Mouse (Mus musculus) cerebellum, adult 11-12 months (tissue): ENCODE measurements around the gene Dnajc4.

Experiments used
- DNase-seq: peaks from one replicate; pipeline ENCODE4 v3.0.0; 2022

Gene Dnajc4

DNA sequence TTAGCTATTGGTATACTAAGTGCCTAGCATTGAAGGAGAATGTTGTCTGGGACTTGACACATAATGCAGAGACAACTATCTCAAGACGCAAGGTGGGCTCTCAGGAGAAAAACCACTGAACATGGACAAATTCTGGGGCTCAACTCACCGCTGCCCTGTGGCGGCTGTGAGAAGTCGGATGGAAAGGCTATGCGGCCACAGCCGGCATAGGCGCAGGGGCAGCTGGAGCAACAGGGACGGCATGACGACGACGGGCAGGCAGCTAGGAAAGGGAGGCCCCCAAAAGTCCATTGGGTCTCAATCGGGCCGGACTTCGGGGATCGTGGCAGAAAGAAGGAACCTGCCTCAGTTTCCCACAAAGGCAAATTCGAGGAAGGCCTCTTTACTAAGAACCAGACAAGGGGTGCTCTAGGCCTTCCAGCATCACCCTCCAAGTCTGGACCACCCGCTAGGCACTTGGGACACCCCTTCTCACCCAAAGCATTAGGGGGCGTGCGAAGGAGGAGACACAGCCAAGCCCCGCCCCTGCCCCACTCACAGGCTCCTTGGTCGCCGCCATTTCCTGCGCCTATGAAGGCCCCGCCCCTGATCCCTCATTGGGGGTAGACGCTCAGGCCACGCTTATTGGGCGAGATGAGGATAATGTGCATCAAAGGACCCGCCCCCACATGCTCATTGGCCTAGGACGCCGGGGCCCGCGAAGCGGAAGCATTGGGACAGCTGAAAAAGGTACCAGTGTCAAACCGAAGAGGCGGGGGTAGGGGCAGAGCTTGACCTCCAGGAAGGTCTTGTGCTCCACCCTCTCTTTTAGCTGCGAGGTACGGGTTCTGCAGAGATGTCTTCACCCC lies at the start of gene Dnajc4:
TSS of gene Dnajc4 (minus strand) at position 562 of the 848 bp plus-strand sequence.
- peak; percentile 97 for DNase-seq

GRCm38 (mm10) chr19:7041171-7041570 lies 48.8 kb upstream of the Dnajc4 start:
- no peak for DNase-seq

GRCm38 (mm10) chr19:7040637-7041130 lies 48.3 kb upstream of the Dnajc4 start:
- DNase-seq, result no peak

DNA sequence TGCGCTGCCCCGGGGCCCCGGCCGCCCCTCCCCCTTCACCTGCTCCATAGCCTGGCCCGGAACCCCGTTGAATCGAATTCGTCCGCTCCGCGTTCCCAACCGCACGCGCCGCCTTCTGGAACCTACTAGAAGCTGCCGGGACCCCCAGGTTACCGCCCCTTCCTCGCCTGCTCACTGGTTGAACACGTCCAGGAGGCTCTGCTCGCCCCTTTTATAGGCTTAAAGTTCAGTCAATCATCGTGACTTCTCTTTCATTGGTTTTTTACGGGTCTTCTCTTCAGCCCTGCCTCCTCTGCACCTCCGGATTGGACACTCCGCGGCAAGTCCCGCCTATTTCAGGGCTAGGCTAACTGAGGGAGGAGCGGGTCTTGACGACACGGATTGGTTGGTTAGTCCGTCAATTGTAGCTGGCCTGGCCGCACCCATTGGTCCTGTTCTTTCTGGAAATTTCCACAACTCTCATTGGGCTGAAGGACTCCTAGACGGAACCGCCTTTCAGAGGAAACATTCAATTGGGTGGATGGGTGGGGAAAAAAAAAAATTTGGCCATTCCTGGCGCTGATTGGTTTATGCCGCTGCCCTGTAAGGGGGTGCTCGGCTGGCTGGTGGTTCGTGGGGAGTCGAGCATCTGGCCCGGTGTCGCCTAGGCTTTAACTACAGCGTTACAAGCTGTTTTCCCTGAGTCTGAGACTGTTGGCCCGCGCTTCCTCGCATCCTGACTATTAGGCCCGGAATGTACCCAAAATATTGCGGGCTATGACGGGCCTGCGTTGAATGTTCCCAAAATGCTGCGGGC lies 47.7 kb upstream of the Dnajc4 start, which contains the start of gene Stip1:
TSS of gene Stip1 (minus strand) at position 127 of the 796 bp plus-strand sequence.
- peak; percentile 100 for DNase-seq

DNA sequence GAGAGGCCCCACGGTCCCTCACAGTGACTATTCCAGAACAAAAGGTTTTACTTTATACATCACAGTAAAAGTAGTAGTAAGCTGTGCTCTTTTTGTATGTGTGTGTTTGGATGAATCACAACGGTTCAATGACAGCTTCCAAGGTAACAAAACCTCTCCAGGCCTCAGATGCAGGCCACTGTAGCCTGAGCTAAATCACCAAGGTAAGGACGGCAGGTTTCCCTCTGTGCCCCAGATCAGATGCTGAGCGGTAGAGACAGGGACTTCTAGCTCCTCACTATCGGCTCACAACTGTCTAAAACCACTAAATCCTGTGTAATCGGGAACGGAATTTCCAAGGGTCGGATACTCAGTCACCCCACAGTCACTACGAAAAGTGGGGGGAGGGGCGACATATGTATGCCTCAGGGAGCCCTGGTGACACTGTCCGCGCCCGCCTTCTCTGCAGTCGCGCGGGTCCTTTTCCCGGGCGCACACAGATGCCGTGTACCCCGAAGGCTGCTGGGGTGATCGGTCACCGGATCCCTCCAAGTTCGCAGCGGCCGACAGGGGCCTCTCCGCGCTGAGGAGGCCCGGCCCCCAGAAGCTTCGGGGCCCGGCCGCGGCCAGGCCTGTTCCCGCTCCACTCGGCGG lies 46.8 kb upstream of the Dnajc4 start:
- DNase-seq, result peak; percentile 70

DNA sequence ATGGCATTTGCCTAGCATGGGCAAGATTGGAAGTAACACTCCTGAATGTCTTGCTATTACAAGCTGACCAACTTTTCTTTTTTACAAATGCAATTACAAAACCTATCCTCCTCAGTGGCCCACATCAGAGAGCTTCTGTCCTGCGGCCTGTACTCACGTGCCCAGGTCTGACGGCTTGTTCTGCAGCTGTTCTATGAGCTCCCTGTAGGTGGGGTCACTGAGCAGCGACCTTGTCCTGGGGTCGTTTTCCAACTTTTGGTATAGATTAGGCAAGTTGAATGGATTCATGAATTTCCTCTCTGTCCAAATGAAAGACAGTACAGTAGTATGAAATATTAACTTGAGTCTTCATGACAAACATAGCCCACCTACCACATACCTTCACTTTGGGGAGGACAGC lies 41.6 kb upstream of the Dnajc4 start:
- DNase-seq, result no peak

GRCm38 (mm10) chr19:7029531-7029930 lies 37.2 kb upstream of the Dnajc4 start:
- no peak for DNase-seq

- peak; percentile 47 for DNase-seq
These were observed 27.9 kb upstream of the Dnajc4 start for GRCm38 (mm10) chr19:7020224-7020641.

GRCm38 (mm10) chr19:7019191-7019590 lies 26.8 kb upstream of the Dnajc4 start, which contains the start of gene Fermt3:
Fermt3 (minus strand) TSS chr19:7019469.
- no peak for DNase-seq

- no peak for DNase-seq
These were observed 26.2 kb upstream of the Dnajc4 start for GRCm38 (mm10) chr19:7018546-7018945.

DNA sequence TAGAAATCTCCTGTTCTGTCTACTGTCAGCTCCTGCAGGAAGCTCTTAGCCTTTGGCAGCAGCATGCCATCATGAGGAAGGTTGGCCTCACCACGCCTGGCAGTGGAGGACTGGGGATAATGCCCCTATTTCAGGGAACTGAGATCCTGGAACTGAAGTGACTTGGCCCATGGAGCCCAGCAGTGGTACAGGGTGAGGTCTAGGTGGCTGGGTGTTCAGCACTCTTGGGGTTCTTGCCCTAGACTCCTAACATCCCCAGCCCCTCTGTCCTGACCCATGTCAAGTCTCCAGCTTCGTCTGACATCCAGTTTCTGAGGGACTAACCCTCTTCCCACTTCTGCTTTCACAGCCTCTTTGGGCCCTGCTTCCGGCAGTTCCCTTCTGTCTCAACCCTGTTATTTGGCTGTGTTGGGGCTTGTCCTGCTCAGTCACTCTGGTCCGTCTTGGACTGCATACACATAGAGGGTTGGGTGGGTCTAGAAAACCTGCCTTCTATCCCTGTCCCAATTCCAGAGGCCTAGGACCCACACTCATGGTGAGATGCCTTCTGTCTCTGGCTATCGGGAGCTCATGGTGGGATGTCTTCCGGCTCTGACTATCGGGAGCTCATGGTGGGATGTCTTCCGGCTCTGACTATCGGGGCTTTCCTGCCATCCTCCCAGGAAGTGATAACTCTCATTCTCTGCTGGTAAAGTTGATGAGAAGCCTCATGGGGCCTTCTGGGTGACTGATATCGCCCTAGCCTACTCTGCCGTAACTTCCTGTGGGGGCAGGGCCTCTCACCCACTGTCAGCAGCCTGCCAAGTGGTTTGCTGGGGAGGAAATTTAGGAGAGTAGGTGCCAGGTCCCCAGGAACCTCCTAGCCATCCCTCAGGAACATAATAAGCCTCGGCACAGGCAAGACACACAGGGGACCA lies 25.4 kb upstream of the Dnajc4 start:
- DNase-seq, result no peak

- DNase-seq, result no peak
These were observed 22.2 kb upstream of the Dnajc4 start for GRCm38 (mm10) chr19:7014481-7015135.

GRCm38 (mm10) chr19:7013984-7014383 lies 21.6 kb upstream of the Dnajc4 start:
- no peak for DNase-seq

- DNase-seq, result no peak
These were observed 20.1 kb upstream of the Dnajc4 start for GRCm38 (mm10) chr19:7012426-7012825.

DNA sequence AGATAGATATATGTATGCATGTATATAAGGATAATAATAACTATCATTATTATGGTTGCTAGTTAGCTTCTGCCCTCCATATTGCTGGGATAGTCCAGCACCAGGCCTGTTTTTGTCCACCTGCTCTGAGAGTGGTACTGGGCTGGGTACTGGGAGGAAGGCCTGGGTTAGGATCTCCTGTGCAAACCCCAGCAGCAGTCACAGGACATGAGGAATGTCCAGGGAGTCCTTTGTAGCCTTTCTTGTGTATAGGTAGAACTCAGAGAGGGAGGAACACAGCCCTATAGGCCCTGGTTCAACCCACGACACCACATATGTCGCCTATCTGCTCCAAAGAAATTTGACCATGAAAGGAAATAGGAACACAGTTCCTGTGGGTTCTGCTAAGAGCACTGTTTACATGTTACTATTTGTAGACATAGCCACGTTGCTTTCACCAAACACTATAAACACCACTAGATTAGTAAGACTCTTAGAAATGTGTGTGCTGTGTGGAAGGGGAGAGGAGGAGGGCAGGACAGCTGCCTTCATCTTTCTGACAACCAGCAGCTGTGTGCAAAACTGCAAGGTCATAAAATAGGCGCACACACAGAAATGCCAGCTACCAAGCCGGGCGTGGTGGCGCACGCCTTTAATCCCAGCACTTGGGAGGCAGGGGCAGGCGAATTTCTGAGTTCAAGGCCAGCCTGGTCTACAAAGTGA lies 14.7 kb upstream of the Dnajc4 start:
- no peak for DNase-seq

DNA sequence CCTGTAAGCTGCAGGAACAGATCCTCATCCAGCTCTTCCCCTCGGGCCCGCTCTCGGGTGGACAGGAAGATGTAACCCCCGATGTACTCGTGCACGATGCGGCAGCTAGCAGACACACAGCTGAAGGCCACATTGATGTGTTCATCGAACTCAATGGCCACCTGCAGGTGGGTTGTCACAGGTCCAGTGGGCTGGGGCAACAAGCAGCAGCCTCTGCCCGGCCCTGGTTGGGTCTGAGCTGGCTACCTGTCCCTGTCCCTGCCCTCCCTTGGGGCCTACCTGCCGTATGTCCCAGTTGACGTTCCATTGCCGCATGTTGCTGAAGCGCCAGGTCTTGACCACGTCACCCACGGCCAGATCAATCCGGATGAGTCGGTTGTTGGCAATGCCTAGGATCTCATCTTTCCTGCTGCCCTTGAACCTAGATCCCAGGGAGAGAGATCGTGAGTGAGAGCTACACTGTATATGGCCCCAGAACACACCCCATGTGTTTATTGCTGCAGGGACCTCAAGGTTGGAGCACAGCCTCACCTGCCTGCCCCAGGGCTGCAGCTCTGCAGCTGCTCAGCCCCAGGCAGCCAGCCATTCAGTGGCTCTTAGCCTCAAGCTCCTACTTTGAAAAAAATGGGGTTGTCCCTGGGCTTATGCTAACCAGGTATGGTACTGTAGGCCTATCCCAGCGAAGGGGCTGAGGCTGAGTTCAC lies 7.1 kb upstream of the Dnajc4 start:
- DNase-seq, result peak; percentile 46

- peak; percentile 45 for DNase-seq
These were observed 5.4 kb upstream of the Dnajc4 start for GRCm38 (mm10) chr19:6997721-6998290.

DNA sequence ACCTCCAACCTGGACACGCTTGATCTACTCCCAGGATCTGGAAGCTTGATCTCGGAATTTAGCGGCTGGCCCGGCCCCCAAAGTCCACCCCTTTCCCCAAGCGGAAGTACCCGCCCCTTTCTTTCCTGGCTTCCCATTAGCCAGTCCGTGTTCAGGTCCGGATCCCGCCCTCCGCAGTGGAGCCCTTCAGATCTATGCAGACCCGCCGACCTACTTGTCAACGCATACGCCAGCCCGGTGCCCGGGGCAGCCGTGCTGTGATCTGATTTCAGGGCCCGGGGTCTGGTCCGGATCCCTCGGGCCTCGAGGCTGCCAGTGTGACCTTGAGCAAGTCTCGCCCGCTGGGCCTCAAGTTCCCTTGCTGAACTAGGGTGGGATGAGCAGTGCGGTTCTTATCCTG lies 3.6 kb upstream of the Dnajc4 start, which contains the start of the genes Nudt22 and Trpt1:
TSS of gene Nudt22 (minus strand) at position 112 of the 400 bp plus-strand sequence.
TSS of gene Trpt1 (plus strand) at position 126 of the 400 bp plus-strand sequence.
- DNase-seq, result peak; percentile 90

DNA sequence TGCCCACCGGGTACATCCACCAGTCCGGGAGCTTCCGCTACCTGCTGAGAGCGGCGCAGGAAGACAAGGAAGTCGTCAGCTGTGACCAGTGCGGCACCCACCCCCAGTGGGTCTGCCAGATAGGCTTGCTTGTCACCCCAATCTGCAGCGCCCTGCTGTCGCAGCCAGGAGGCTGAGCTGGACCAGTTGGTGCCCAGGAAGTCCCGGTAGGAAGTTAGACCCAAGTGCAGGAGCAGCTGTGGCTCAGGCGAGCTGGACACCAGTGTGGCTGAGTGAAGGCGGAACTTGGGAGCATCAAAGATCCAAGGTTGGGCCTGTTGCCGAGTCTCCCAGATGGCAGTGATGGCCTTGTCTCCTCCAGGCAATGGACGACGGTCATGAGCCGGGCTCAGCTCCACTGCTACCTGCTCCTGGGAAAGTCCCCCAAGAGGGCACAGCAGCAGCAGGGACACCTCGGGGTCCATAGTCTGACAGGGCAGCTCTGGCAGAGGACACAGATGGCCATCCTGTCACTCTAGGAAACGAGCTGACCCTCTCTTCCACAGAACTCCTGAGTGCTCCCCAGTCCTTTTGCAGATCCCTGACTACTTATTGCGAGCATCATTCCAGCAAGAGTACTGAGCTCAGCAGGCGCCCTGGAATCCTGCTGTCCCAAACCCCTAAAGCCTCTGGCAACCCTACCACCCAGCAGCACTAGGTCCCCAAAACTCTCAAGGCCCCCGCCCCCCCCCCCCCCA lies 3.1 kb upstream of the Dnajc4 start:
- peak; percentile 74 for DNase-seq
